Mouse (Mus musculus): ENCODE data around the gene Erich4. TPM values are rescaled to one million over a fixed set of nuclear protein-coding genes. Genes with fewer than 3 reads are reported as not detected.
"Not testable (repeated sequence)": the region's sequence is repeated elsewhere in the genome, so short reads cannot be mapped to it uniquely, and the experiment has no call there.

Erich4 gene
- total RNA-seq, 4 experiments from 2014 or later: not detected

- DNase-seq (ENCODE audit: low spot score in 2 of 2): not testable (repeated sequence)
Observed at GRCm38 (mm10) chr7:25576793-25577437, 38.8 kb downstream of the Erich4 start.

GRCm38 (mm10) chr7:25576308-25576707, 39.4 kb downstream of the Erich4 start:
- DNase-seq (ENCODE audit: low spot score in 2 of 2): not testable (repeated sequence)

- no peak for DNase-seq (ENCODE audit: low spot score in 2 of 2)
Observed at GRCm38 (mm10) chr7:25575870-25576269, 39.8 kb downstream of the Erich4 start.

GRCm38 (mm10) chr7:25575105-25575504, 40.6 kb downstream of the Erich4 start:
- no peak for DNase-seq (ENCODE audit: low spot score in 2 of 2)

GRCm38 (mm10) chr7:25573806-25574205, 41.9 kb downstream of the Erich4 start:
- not testable (repeated sequence) for DNase-seq (ENCODE audit: low spot score in 2 of 2)

GRCm38 (mm10) chr7:25568721-25569120, 47.0 kb downstream of the Erich4 start:
- DNase-seq (ENCODE audit: low spot score in 2 of 2): no peak

Other genes starting within 250 kb of the Erich4 start
- gene Cnfn, start 246.2 kb downstream of the Erich4 start, total RNA-seq (2022): under 1 TPM in 1 of 4 experiments, not detected in 3; 0.73 TPM
- gene Lipe, start 217.2 kb downstream of the Erich4 start, total RNA-seq (2022): 10 to 100 TPM in 1 of 4 experiments, 1 to 10 TPM in 3; 7.1 to 10.3 (median 9.0) TPM
- not detected for gene Cxcl17, start 203.0 kb downstream of the Erich4 start, total RNA-seq (2022)
- gene Ceacam1, start 138.3 kb downstream of the Erich4 start, total RNA-seq (2022): 1 to 10 TPM; 2.3 to 5.1 (median 2.8) TPM
- 1 to 10 TPM in 1 of 4 experiments, under 1 TPM in 3; 0.27 to 1.1 (median 0.37) TPM for gene Ceacam2, start 76.0 kb downstream of the Erich4 start, total RNA-seq (2022)
- 10 to 100 TPM; 49.8 to 61.0 (median 52.2) TPM for gene Dmac2, start 3.5 kb upstream of the Erich4 start, total RNA-seq (2022)
- gene B3gnt8, start 10.8 kb upstream of the Erich4 start, total RNA-seq (2022): 1 to 10 TPM in 3 of 4 experiments, under 1 TPM in 1; 0.66 to 2.0 (median 1.7) TPM
- gene Bckdha, start 43.1 kb upstream of the Erich4 start, total RNA-seq (2022): 10 to 100 TPM; 34.4 to 42.3 (median 39.3) TPM
- 10 to 100 TPM; 23.1 to 32.2 (median 27.5) TPM for gene Exosc5, start 43.3 kb upstream of the Erich4 start, total RNA-seq (2022)
- gene Tmem91, start 59.3 kb upstream of the Erich4 start, total RNA-seq (2022): 10 to 100 TPM; 10.8 to 16.2 (median 15.1) TPM
- gene B9d2, start 64.9 kb upstream of the Erich4 start, total RNA-seq (2022): 10 to 100 TPM; 21.0 to 23.9 (median 21.8) TPM
- gene Tgfb1, start 71.1 kb upstream of the Erich4 start, total RNA-seq (2022): 10 to 100 TPM in 2 of 4 experiments, 1 to 10 TPM in 2; 7.2 to 26.4 (median 15.7) TPM
- gene Ccdc97, start 103.2 kb upstream of the Erich4 start, total RNA-seq (2022): 10 to 100 TPM; 60.6 to 64.6 (median 62.8) TPM
- gene Hnrnpul1, start 138.9 kb upstream of the Erich4 start, total RNA-seq (2022): 100 to 1,000 TPM in 3 of 4 experiments, 10 to 100 TPM in 1; 99.7 to 117 (median 108) TPM
- gene Axl, start 172.8 kb upstream of the Erich4 start, total RNA-seq (2022): 10 to 100 TPM; 40.7 to 75.5 (median 58.6) TPM
- gene Cyp2s1, start 201.0 kb upstream of the Erich4 start, total RNA-seq (2022): 1 to 10 TPM; 1.6 to 3.4 (median 2.4) TPM

Measured in layer of hippocampus, adult 8-10 months (tissue).